In genomic region chr2:38916947-38917691, GRCm38 (mm10) we compare ENCODE assay signal across 21 mouse cellular contexts. TPM values are rescaled to one million over a fixed set of nuclear protein-coding genes. Genes with fewer than 3 reads are reported as not detected.
DNase-seq lines count a peak whose midpoint lies in the region; ATAC-seq and TF ChIP-seq lines count a peak whose summit lies in the region.
"Had no signal": no experiment of that assay in that cellular context is flagged by ENCODE, and none has a peak within 500 bp of the region (broad histone marks: within the 10 kb centered on the region; RNA-seq: fewer than 3 reads in every experiment).

No protein-coding gene starts in this region.

- H3K27me3 ChIP-seq in liver, adult 2 months (ENCODE audit: control insufficient read depth, insufficient read depth, low read length), result no peaks in the 10 kb centered on the region
- H3K27me3 ChIP-seq in liver, embryonic 12.5 days (replicated peaks), result no peaks in the 10 kb centered on the region
- H3K27me3 ChIP-seq: embryonic facial prominence, embryonic 12.5 days; forebrain, embryonic 13.5 days; Patski had no signal

- H3K4me2 ChIP-seq in liver, embryonic 12.5 days, result no peak overlapping the region
- H3K4me2 ChIP-seq: embryonic facial prominence, embryonic 12.5 days; forebrain, embryonic 13.5 days; forebrain, embryonic 15.5 days had no signal

- no peak overlapping the region for H3K4me3 ChIP-seq in liver, adult 2 months (ENCODE audit: insufficient read depth, low read depth, low read length)
- H3K4me3 ChIP-seq in liver, embryonic 12.5 days, result no peak overlapping the region
- H3K4me3 ChIP-seq: embryonic facial prominence, embryonic 10.5 days; embryonic facial prominence, embryonic 12.5 days; forebrain, embryonic 13.5 days; forebrain, embryonic 15.5 days had no signal

- no peaks in the 10 kb centered on the region for H3K9me3 ChIP-seq in liver, embryonic 12.5 days (replicated peaks)
- H3K9me3 ChIP-seq: embryonic facial prominence, embryonic 10.5 days; embryonic facial prominence, embryonic 12.5 days; forebrain, embryonic 13.5 days; forebrain, embryonic 15.5 days; G1E had no signal

- H3K79me2 ChIP-seq in liver, adult 2 months (ENCODE audit: control insufficient read depth, insufficient read depth, low read length), result no peaks in the 10 kb centered on the region; the same call in 1 of the 2 replicates

- no peaks in the 10 kb centered on the region for H3K4me1 ChIP-seq in liver, adult 2 months (ENCODE audit: control insufficient read depth, insufficient read depth, low read length)
- H3K4me1 ChIP-seq in liver, embryonic 12.5 days, result peaks cover 4% of the 10 kb centered on the region; the same call in 1 of the 2 replicates
- H3K4me1 ChIP-seq: embryonic facial prominence, embryonic 12.5 days had no signal

- peak; percentile 70 for DNase-seq in liver, adult 2 months (ENCODE audit: extremely low read depth, low read depth, low spot score)
- DNase-seq in ES-CJ7 (ENCODE audit: low read depth, low spot score) (peak; percentile 19), R1 (ENCODE audit: low read depth, low spot score) (peak; percentile 77)
- DNase-seq in kidney, adult 11 months, result no peak
- DNase-seq: adrenal gland, adult 2 months; adrenal gland, postnatal 10 days; adrenal gland, postnatal 25 days; cerebellum, adult 11 months; cerebellum, adult 18-20 months; cerebellum, adult 8-10 months; cerebellum, adult 9-11 months; cerebellum, postnatal 14 days; forebrain, postnatal 0 days had no signal

- no peaks in the 10 kb centered on the region for H3K36me3 ChIP-seq in liver, adult 2 months (ENCODE audit: control insufficient read depth, insufficient read depth, low read length)
- H3K36me3 ChIP-seq in liver, embryonic 12.5 days, result no peaks in the 10 kb centered on the region
- H3K36me3 ChIP-seq: embryonic facial prominence, embryonic 10.5 days; forebrain, embryonic 15.5 days; G1E had no signal

- WGBS in liver, adult 2 months, result 37% methylated on average over 4 of the region's 4 CpGs
- WGBS in liver, embryonic 12.5 days (ENCODE audit: insufficient replicate concordance), result 57% methylated on average over 4 of the region's 4 CpGs

- H3K9ac ChIP-seq in liver, adult 2 months (ENCODE audit: low read depth, low read length), result no peak overlapping the region
- no peak overlapping the region for H3K9ac ChIP-seq in liver, embryonic 12.5 days
- H3K9ac ChIP-seq: embryonic facial prominence, embryonic 12.5 days; forebrain, embryonic 13.5 days; forebrain, embryonic 15.5 days; forebrain, postnatal 0 days had no signal

- ATAC-seq in liver, embryonic 12.5 days, result no peak
- ATAC-seq: forebrain, embryonic 13.5 days; forebrain, embryonic 15.5 days; forebrain, postnatal 0 days; Patski had no signal

- TF ChIP-seq POLR2A in liver, adult 2 months (IDR thresholded peaks at IDR 0.05; ENCODE audit: extremely low read depth, insufficient read depth, low read length), result no peak

- TF ChIP-seq CTCF in liver, adult 2 months (IDR thresholded peaks at IDR 0.05; ENCODE audit: low read depth, low read length), result no peak

- H3K27ac ChIP-seq in liver, adult 2 months (replicated peaks; ENCODE audit: insufficient read depth, low read depth, low read length), result no peak overlapping the region
- no peak overlapping the region for H3K27ac ChIP-seq in liver, embryonic 12.5 days
- H3K27ac ChIP-seq: embryonic facial prominence, embryonic 10.5 days; embryonic facial prominence, embryonic 12.5 days; forebrain, embryonic 13.5 days; forebrain, embryonic 15.5 days had no signal

RNA-seq across cellular contexts. Expression of gene Nr6a1, which starts 10.4 kb away (rescaled TPM):
- total RNA-seq in liver, adult 2 months (2014; rRNA removed), result 14.8 and 21.1 TPM in 2 replicates
- polyA plus RNA-seq in liver, adult 2 months (2012; rRNA removed), result 5.9 and 7.6 TPM in 2 replicates
- polyA plus RNA-seq in liver, embryonic 12.5 days (2016; fragmentation: Nextera tagmentation; extraction: Ambion mirVana), result 2.1 and 2.4 TPM in 2 replicates

RNA-seq across cellular contexts. Expression of gene Olfml2a, which starts 14.7 kb away (rescaled TPM):
- total RNA-seq in liver, adult 2 months (2014; rRNA removed), result 0.09 and 0.13 TPM in 2 replicates
- polyA plus RNA-seq in liver, adult 2 months (2012; rRNA removed), result 0.07 and 0.09 TPM in 2 replicates
- polyA plus RNA-seq in liver, embryonic 12.5 days (2016; fragmentation: Nextera tagmentation; extraction: Ambion mirVana), result 0.12 and 0.13 TPM in 2 replicates
- polyA plus RNA-seq: C2C12, G1E had no signal
